In the genomic region with DNA sequence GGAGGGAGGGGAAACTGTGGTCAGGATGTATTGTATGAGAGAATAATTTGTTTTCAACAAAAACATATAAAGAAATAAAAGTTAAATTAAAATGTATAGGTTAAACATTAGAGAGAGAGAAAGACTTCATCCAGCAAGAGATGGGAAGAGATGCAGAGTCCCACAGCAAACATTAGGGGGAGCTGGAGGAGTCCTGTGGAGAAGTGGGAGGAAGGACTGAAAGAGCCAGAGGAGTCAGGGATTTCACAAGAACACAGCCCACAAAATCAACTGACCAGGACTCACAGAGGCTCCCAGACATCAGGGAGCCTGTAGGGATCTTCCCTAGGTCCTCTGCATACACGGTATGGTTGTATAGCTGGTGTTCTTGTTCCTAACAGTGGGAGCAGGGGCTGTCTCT, we compare ENCODE assay signal across 15 mouse cellular contexts. TPM values are rescaled to one million over a fixed set of nuclear protein-coding genes. Genes with fewer than 3 reads are reported as not detected.
DNase-seq lines count a peak whose midpoint lies in the region; ATAC-seq and TF ChIP-seq lines count a peak whose summit lies in the region.
"Had no signal": no experiment of that assay in that cellular context is flagged by ENCODE, and none has a peak within 500 bp of the region (broad histone marks: within the 10 kb centered on the region; RNA-seq: fewer than 3 reads in every experiment).

No protein-coding gene starts in this region.

- H3K27ac ChIP-seq in kidney, postnatal 0 days = no peak overlapping the region
- H3K27ac ChIP-seq in ES-Bruce4 (ENCODE audit: insufficient read depth, low read length) = no peak overlapping the region
- no peak overlapping the region for H3K27ac ChIP-seq in midbrain, embryonic 16.5 days (ENCODE audit: low read length)
- no peak overlapping the region for H3K27ac ChIP-seq in forebrain, embryonic 15.5 days (replicated peaks)
- H3K27ac ChIP-seq: gastrocnemius, adult 2 months; intestine, embryonic 15.5 days; limb, embryonic 12.5 days; neural tube, embryonic 13.5 days had no signal

- no peak for TF ChIP-seq POLR2A in ES-Bruce4 (IDR thresholded peaks at IDR 0.05; ENCODE audit: insufficient read depth, low read length)

- H3K9ac ChIP-seq in kidney, postnatal 0 days (ENCODE audit: low read depth, low read length) = no peak overlapping the region
- no peak overlapping the region for H3K9ac ChIP-seq in ES-Bruce4 (ENCODE audit: low read depth, poor library complexity, severe bottlenecking)
- no peak overlapping the region for H3K9ac ChIP-seq in midbrain, embryonic 16.5 days (ENCODE audit: low read depth, low read length)
- H3K9ac ChIP-seq in forebrain, embryonic 15.5 days (replicated peaks) = no peak overlapping the region
- H3K9ac ChIP-seq: intestine, embryonic 15.5 days; limb, embryonic 12.5 days; neural tube, embryonic 13.5 days had no signal

- H3K4me2 ChIP-seq in kidney, postnatal 0 days (ENCODE audit: low read length) = no peak overlapping the region
- no peak overlapping the region for H3K4me2 ChIP-seq in midbrain, embryonic 16.5 days (ENCODE audit: low read length)
- H3K4me2 ChIP-seq in forebrain, embryonic 15.5 days (replicated peaks) = no peak overlapping the region
- H3K4me2 ChIP-seq: intestine, embryonic 15.5 days; limb, embryonic 12.5 days; neural tube, embryonic 13.5 days had no signal

- TF ChIP-seq EP300 in ES-Bruce4 (IDR thresholded peaks at IDR 0.05; ENCODE audit: insufficient read depth, low read depth, low read length) = no peak

- no peak for DNase-seq in kidney, postnatal 0 days (ENCODE audit: low spot score)
- DNase-seq in kidney, postnatal 4 days = no peak
- peak; percentile 48 for DNase-seq in ZHBTc4 (ENCODE audit: low read depth, low spot score)
- DNase-seq: cerebellum, postnatal 25 days; gastrocnemius, adult 2 months; heart, postnatal 36 days had no signal

- H3K36me3 ChIP-seq in kidney, postnatal 0 days (ENCODE audit: insufficient read depth, low read length) = no peaks in the 10 kb centered on the region
- H3K36me3 ChIP-seq in ES-Bruce4 (ENCODE audit: control insufficient read depth, insufficient read depth, low read length, poor library complexity, severe bottlenecking) = no peaks in the 10 kb centered on the region
- peaks cover 2% of the 10 kb centered on the region for H3K36me3 ChIP-seq in megakaryocyte, embryonic 14.5 days (replicated peaks; ENCODE audit: low read length)
- no peaks in the 10 kb centered on the region for H3K36me3 ChIP-seq in midbrain, embryonic 16.5 days (ENCODE audit: control insufficient read depth, insufficient read depth, low read length)
- H3K36me3 ChIP-seq in forebrain, embryonic 15.5 days = no peaks in the 10 kb centered on the region
- H3K36me3 ChIP-seq: intestine, embryonic 15.5 days; limb, embryonic 12.5 days; neural tube, embryonic 13.5 days had no signal

- H3K4me1 ChIP-seq in kidney, postnatal 0 days (replicated peaks; ENCODE audit: insufficient read depth, low read length) = no peaks in the 10 kb centered on the region
- H3K4me1 ChIP-seq in ES-Bruce4 (ENCODE audit: control insufficient read depth, insufficient read depth, low read length) = peaks cover 2% of the 10 kb centered on the region
- peaks cover 26% of the 10 kb centered on the region for H3K4me1 ChIP-seq in megakaryocyte, embryonic 14.5 days
- H3K4me1 ChIP-seq in midbrain, embryonic 16.5 days (ENCODE audit: control insufficient read depth, insufficient read depth, low read length) = peaks cover 3% of the 10 kb centered on the region; the same call in 1 of the 2 replicates
- peaks cover 6% of the 10 kb centered on the region for H3K4me1 ChIP-seq in forebrain, embryonic 15.5 days
- H3K4me1 ChIP-seq: intestine, embryonic 15.5 days; neural tube, embryonic 13.5 days had no signal

- H3K27me3 ChIP-seq in kidney, postnatal 0 days (ENCODE audit: insufficient read depth, low read length) = no peaks in the 10 kb centered on the region
- H3K27me3 ChIP-seq in ES-Bruce4 (ENCODE audit: control insufficient read depth, insufficient read depth, low read length, poor library complexity, severe bottlenecking) = no peaks in the 10 kb centered on the region
- H3K27me3 ChIP-seq in megakaryocyte, embryonic 14.5 days (replicated peaks) = no peaks in the 10 kb centered on the region
- H3K27me3 ChIP-seq in midbrain, embryonic 16.5 days (ENCODE audit: control insufficient read depth, insufficient read depth, low read depth, low read length) = no peaks in the 10 kb centered on the region
- no peaks in the 10 kb centered on the region for H3K27me3 ChIP-seq in forebrain, embryonic 15.5 days
- H3K27me3 ChIP-seq: intestine, embryonic 15.5 days; limb, embryonic 12.5 days; neural tube, embryonic 13.5 days had no signal

- H3K9me3 ChIP-seq in kidney, postnatal 0 days (replicated peaks; ENCODE audit: low read length) = no peaks in the 10 kb centered on the region
- peaks cover 7% of the 10 kb centered on the region; the same call in 1 of the 2 replicates for H3K9me3 ChIP-seq in ES-Bruce4 (replicated peaks; ENCODE audit: control insufficient read depth, insufficient read depth, low read length, poor library complexity, severe bottlenecking)
- 0 out of 2 replicates have a peak, but pooled peaks cover 2% of the 10 kb centered on the region for H3K9me3 ChIP-seq in megakaryocyte, embryonic 14.5 days
- 0 out of 2 replicates have a peak, but pooled peaks cover 2% of the 10 kb centered on the region for H3K9me3 ChIP-seq in midbrain, embryonic 16.5 days (replicated peaks; ENCODE audit: control insufficient read depth, low read length, poor library complexity, severe bottlenecking)
- no peaks in the 10 kb centered on the region for H3K9me3 ChIP-seq in forebrain, embryonic 15.5 days
- H3K9me3 ChIP-seq: intestine, embryonic 15.5 days; limb, embryonic 12.5 days had no signal

- H3K4me3 ChIP-seq in kidney, postnatal 0 days (replicated peaks; ENCODE audit: low read depth, low read length) = no peak overlapping the region
- no peak overlapping the region for H3K4me3 ChIP-seq in ES-Bruce4 (ENCODE audit: low read depth, low read length)
- H3K4me3 ChIP-seq in megakaryocyte, embryonic 14.5 days (replicated peaks) = peak overlapping the region; percentile 81
- no peak overlapping the region for H3K4me3 ChIP-seq in midbrain, embryonic 16.5 days (ENCODE audit: low read depth, low read length)
- H3K4me3 ChIP-seq in forebrain, embryonic 15.5 days = no peak overlapping the region
- H3K4me3 ChIP-seq: erythroblast, embryonic 14.5 days; gastrocnemius, adult 2 months; intestine, embryonic 15.5 days; limb, embryonic 12.5 days; neural tube, embryonic 13.5 days had no signal

- 57% methylated on average over 1 of the region's 1 CpGs for WGBS in kidney, postnatal 0 days
- 57% methylated on average over 1 of the region's 1 CpGs for WGBS in midbrain, embryonic 16.5 days
- WGBS in forebrain, embryonic 15.5 days = 60% methylated on average over 1 of the region's 1 CpGs

- no peak for ATAC-seq in kidney, postnatal 0 days (replicated peaks; ENCODE audit: low FRiP score, low read depth)
- no peak for ATAC-seq in midbrain, embryonic 16.5 days
- no peak for ATAC-seq in forebrain, embryonic 15.5 days (replicated peaks)
- ATAC-seq: intestine, embryonic 15.5 days had no signal

- TF ChIP-seq CTCF in kidney, postnatal 0 days (IDR thresholded peaks at IDR 0.05; ENCODE audit: low read depth) = peak; percentile 12; the same call in 1 of the 2 replicates
- peak; percentile 43 for TF ChIP-seq CTCF in ES-Bruce4 (IDR thresholded peaks at IDR 0.05; ENCODE audit: low read depth, low read length)

RNA-seq across cellular contexts. Expression of a gene that starts 12.5 kb away (rescaled TPM):
- 0.11 TPM in 1 of 2 replicates, not detected in the other for polyA plus RNA-seq in kidney, postnatal 0 days (2015; fragmentation: Nextera tagmentation; extraction: Ambion mirVana)
- polyA plus RNA-seq in ES-Bruce4 (2011; ENCODE audit: insufficient read depth, insufficient read length, low read depth, missing spikeins) = 0.70 and 0.79 TPM in 2 replicates
- polyA plus RNA-seq in megakaryocyte, embryonic 14.5 days (2012; ENCODE audit: insufficient read depth, low replicate concordance) = 38.9 and 51.5 TPM in 2 replicates
- 0.09 TPM in 1 of 2 replicates, not detected in the other for polyA plus RNA-seq in midbrain, embryonic 16.5 days (2015; fragmentation: Nextera tagmentation; extraction: Ambion mirVana)
- 0.08 TPM in 1 of 2 replicates, not detected in the other for polyA plus RNA-seq in forebrain, embryonic 15.5 days (2015; fragmentation: Nextera tagmentation; extraction: Ambion mirVana)
- polyA plus RNA-seq: neural tube, embryonic 13.5 days had no signal

RNA-seq across cellular contexts. Expression of a gene that starts 22.7 kb away (rescaled TPM):
- polyA plus RNA-seq in kidney, postnatal 0 days (2015; fragmentation: Nextera tagmentation; extraction: Ambion mirVana) = 0.20 and 0.32 TPM in 2 replicates
- not detected in 2 replicates for polyA plus RNA-seq in ES-Bruce4 (2011; ENCODE audit: insufficient read depth, insufficient read length, low read depth, missing spikeins)
- polyA plus RNA-seq in megakaryocyte, embryonic 14.5 days (2012; ENCODE audit: insufficient read depth, low replicate concordance) = 3.6 TPM in 1 of 2 replicates, not detected in the other
- polyA plus RNA-seq in midbrain, embryonic 16.5 days (2015; fragmentation: Nextera tagmentation; extraction: Ambion mirVana) = 0.38 TPM in 1 of 2 replicates, not detected in the other
- 0.10 TPM in 1 of 2 replicates, not detected in the other for polyA plus RNA-seq in forebrain, embryonic 15.5 days (2015; fragmentation: Nextera tagmentation; extraction: Ambion mirVana)
- polyA plus RNA-seq: limb, embryonic 12.5 days had no signal

RNA-seq across cellular contexts. Expression of a gene that starts 29.2 kb away (rescaled TPM):
- polyA plus RNA-seq in kidney, postnatal 0 days (2015; fragmentation: Nextera tagmentation; extraction: Ambion mirVana) = 0.24 and 0.28 TPM in 2 replicates
- polyA plus RNA-seq in ES-Bruce4 (2011; ENCODE audit: insufficient read depth, insufficient read length, low read depth, missing spikeins) = not detected in 2 replicates
- 0.94 TPM in 1 of 2 replicates, not detected in the other for polyA plus RNA-seq in megakaryocyte, embryonic 14.5 days (2012; ENCODE audit: insufficient read depth, low replicate concordance)
- polyA plus RNA-seq in midbrain, embryonic 16.5 days (2015; fragmentation: Nextera tagmentation; extraction: Ambion mirVana) = 0.14 TPM in 1 of 2 replicates, not detected in the other
- 0.09 TPM in 1 of 2 replicates, not detected in the other for polyA plus RNA-seq in forebrain, embryonic 15.5 days (2015; fragmentation: Nextera tagmentation; extraction: Ambion mirVana)

RNA-seq across cellular contexts. Expression of a gene that starts 39.2 kb away (rescaled TPM):
- polyA plus RNA-seq in kidney, postnatal 0 days (2015; fragmentation: Nextera tagmentation; extraction: Ambion mirVana) = 0.16 and 0.32 TPM in 2 replicates
- polyA plus RNA-seq in ES-Bruce4 (2011; ENCODE audit: insufficient read depth, insufficient read length, low read depth, missing spikeins) = not detected in 2 replicates
- 0.12 TPM in 1 of 2 replicates, not detected in the other for polyA plus RNA-seq in megakaryocyte, embryonic 14.5 days (2012; ENCODE audit: insufficient read depth, low replicate concordance)
- not detected in 2 replicates for polyA plus RNA-seq in midbrain, embryonic 16.5 days (2015; fragmentation: Nextera tagmentation; extraction: Ambion mirVana)
- polyA plus RNA-seq in forebrain, embryonic 15.5 days (2015; fragmentation: Nextera tagmentation; extraction: Ambion mirVana) = not detected in 2 replicates
- polyA plus RNA-seq: erythroblast, embryonic 14.5 days; limb, embryonic 12.5 days; urinary bladder, adult 2 months had no signal

RNA-seq across cellular contexts. Expression of a gene that starts 54.2 kb away (rescaled TPM):
- 0.08 and 0.13 TPM in 2 replicates for polyA plus RNA-seq in kidney, postnatal 0 days (2015; fragmentation: Nextera tagmentation; extraction: Ambion mirVana)
- not detected in 2 replicates for polyA plus RNA-seq in ES-Bruce4 (2011; ENCODE audit: insufficient read depth, insufficient read length, low read depth, missing spikeins)
- polyA plus RNA-seq in megakaryocyte, embryonic 14.5 days (2012; ENCODE audit: insufficient read depth, low replicate concordance) = 0.07 TPM in 1 of 2 replicates, not detected in the other
- polyA plus RNA-seq in midbrain, embryonic 16.5 days (2015; fragmentation: Nextera tagmentation; extraction: Ambion mirVana) = not detected in 2 replicates
- polyA plus RNA-seq in forebrain, embryonic 15.5 days (2015; fragmentation: Nextera tagmentation; extraction: Ambion mirVana) = not detected in 2 replicates
- polyA plus RNA-seq: erythroblast, embryonic 14.5 days; limb, embryonic 12.5 days had no signal

Comparison
In these comparisons a context has a peak if more than half of its experiments do, and no peak if none do; other contexts are left out.
1. RNA of a gene that starts 12.5 kb away (polyA plus RNA-seq): 38.9 to 51.5 TPM in megakaryocyte, embryonic 14.5 days; 0.70 to 0.79 TPM in ES-Bruce4, 0.11 TPM in kidney, postnatal 0 days, 0.09 TPM in midbrain, embryonic 16.5 days and 0.08 TPM in forebrain, embryonic 15.5 days; every median in the first group is over 10 times any median in the second.